Mouse (Mus musculus): ENCODE results near the gene Lag3. TPM values are rescaled to one million over a fixed set of nuclear protein-coding genes. Genes with fewer than 3 reads are reported as not detected.
A peak's percentile ranks its signal among the peaks of the same experiment; 100 is the strongest.

The Lag3 gene
- polyA plus RNA-seq, 1 experiment from 2014 or later, result 1.6 TPM

DNA sequence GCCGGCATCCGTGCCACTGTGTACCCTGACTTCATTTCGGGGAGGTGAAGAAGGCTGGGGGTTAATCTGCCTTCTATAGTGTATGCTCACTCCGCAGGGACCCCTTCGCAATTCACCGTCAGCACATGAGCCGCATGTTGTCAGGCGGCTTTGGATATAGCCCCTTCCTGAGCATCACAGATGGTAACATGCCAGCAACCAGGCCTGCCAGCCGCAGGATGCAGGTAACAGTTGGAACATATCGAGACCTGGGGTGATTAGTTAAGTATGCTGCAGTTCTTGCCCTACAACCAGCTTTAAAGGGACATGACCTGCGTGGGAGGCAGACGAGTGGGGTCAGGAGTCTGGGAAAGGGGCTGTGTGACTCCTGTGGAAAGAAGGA, 20.8 kb upstream of the Lag3 start:
- Histone ChIP-seq H3K36me3 (peaks cover 49% of the 10 kb centered on the region), H3K4me1 (peaks cover 35% of the 10 kb centered on the region), H3K27ac (peak overlapping the region; percentile 94), H3K9me3 (replicated peaks) (no peaks in the 10 kb centered on the region), H3K27me3 (ENCODE audit: low read depth, poor library complexity, severe bottlenecking) (no peaks in the 10 kb centered on the region), H3K4me3 (peak overlapping the region; percentile 84)
- DNase-seq (ENCODE audit: low spot score), result no peak
- WGBS, result 57% methylated on average over 12 of the region's 12 CpGs

DNA sequence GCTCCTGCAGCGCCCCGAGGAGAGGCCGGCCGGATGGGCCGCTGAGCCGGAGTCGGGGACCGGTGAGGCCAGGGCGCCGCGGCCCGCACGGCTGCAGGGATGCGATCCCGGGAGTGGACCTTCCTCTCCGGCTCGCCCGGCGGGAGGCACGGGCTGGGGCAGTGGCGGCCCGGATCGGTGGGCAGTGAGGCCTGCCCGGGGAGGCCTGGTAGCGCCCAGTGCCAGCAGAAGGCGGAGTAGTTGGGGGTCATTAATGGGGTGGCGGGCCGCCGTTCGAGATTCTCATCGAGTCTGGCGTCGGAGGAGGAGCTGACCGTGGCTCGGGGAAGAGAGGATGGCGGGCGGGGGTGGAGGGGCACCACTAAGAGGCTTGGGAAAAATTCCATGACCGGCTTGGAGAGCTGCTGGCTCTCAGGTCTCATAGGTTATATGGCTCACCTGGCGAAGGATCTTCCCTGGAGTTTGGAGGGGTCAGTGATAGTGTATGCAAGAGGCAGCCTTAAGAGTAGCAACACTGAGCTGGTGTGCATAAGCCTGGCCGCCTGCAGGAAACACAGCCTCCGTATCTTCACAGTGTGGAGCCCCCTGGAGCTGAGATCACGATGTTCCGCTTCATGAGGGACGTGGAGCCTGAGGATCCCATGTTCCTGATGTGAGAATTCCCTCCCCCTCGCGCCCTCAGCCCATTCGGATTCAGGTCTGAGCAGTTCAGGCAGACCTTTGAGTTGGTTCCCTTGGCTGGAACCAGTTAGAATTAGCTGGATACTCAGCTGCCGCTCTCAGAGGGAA, 20.2 kb upstream of the Lag3 start:
- Histone ChIP-seq H3K27me3 (ENCODE audit: low read depth, poor library complexity, severe bottlenecking) (no peaks in the 10 kb centered on the region), H3K4me1 (peaks cover 35% of the 10 kb centered on the region), H3K36me3 (peaks cover 44% of the 10 kb centered on the region), H3K27ac (peak overlapping the region; percentile 94), H3K9me3 (replicated peaks) (no peaks in the 10 kb centered on the region), H3K4me3 (peak overlapping the region; percentile 84)
- 1% methylated on average over 48 of the region's 48 CpGs for WGBS
- DNase-seq (ENCODE audit: low spot score), result no peak

DNA sequence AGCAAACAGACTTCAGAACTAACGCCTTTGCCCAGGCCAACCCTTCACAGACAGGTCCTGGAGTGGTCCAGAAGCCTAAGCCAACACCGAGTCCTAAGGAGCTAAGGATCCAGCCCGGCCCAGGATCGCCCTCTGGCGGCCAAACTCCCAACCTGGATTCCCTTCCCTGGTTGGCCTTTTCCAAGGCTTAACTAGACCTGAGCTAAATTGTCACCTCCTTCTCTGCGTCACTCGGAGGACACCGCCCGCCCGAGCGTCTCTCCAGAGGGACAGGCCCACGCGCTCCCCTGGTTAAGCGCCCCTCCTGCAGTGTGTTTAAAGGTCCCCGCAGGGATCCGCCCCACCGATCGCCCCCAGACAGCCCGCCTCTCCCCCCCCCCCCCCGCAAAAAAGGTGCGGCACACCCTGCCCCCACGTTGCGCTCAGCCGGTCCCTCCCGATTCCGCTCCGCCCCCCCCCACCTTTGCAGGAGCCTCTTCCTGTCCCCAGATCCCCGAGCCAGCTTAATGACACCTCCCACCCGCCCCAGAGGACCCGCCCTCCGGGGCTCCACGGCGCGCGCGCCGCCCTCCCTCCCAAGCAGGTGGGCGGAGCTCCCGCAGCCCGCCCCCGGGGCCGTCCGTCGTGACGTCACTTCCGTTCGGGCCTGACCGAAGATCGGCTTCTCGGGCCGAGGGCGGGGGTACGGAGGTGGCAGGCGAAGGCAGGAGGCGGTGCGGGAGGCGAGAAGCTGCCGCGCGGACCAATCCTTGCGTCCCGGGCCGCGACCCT, 19.4 kb upstream of the Lag3 start, which contains the start of gene Mlf2:
Mlf2 (plus strand) TSS at position 633 of the 771 bp plus-strand sequence.
- WGBS, result under 1% methylated on average over 57 of the region's 64 CpGs
- H3K4me1 ChIP-seq, result peaks cover 38% of the 10 kb centered on the region

DNA sequence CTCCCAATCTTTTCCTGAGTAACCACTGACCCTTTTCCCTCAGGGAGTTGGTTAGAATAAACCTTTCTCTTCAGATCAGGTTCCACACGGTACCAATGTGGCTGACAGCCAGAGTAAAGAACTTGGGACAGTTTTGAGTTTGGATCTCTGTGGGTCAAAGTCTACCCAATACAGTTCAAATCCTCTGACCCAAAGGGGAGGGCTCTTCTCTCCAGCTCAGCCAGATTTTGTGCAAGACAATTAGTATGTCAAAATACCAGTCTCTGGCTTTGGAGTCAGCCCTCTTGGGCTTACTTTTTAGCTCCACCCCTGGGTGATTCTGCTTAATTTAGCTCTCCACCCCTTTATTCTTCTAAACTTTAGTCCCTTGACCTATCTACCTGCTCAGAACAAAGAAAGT, 18.7 kb upstream of the Lag3 start:
- 57% methylated on average over 1 of the region's 1 CpGs for WGBS

More for the DNA sequence above, 19.4 kb upstream of the Lag3 start, which contains the start of gene Mlf2:
- H3K9me3 ChIP-seq (replicated peaks), result no peaks in the 10 kb centered on the region
- peak; percentile 100 for DNase-seq (ENCODE audit: low spot score)
- H3K36me3 ChIP-seq, result peaks cover 36% of the 10 kb centered on the region
- peak within 1 kb of the TSS; percentile 84 for H3K4me3 ChIP-seq
- H3K27me3 ChIP-seq (ENCODE audit: low read depth, poor library complexity, severe bottlenecking), result no peaks in the 10 kb centered on the region
- peak within 1 kb of the TSS; percentile 94 for H3K27ac ChIP-seq

DNA sequence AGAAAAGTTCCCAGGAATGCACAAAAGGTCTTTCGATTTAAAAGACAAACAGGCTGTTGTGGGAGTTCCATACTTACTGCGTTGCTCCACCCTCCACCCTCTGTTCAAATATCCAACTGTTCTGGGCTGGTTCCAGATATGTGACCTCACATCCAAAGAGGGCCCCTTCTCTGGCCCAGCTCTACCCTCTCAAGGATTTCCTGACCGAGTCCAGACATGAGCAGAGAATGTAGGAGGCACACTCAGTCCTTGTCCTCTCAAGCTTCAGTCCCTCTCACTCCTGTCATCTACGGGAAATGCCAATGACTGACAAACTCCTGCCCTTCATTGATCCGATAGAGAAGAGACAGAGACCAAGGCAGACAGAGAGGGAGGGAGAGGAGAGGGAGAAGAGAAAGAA, 14.4 kb upstream of the Lag3 start:
- no peaks in the 10 kb centered on the region for H3K27me3 ChIP-seq (ENCODE audit: low read depth, poor library complexity, severe bottlenecking)
- DNase-seq (ENCODE audit: low spot score), result no peak
- WGBS, result 63% methylated on average over 5 of the region's 5 CpGs
- no peaks in the 10 kb centered on the region for H3K9me3 ChIP-seq (replicated peaks)
- H3K4me1 ChIP-seq, result peaks cover 38% of the 10 kb centered on the region
- peak overlapping the region; percentile 64 for H3K27ac ChIP-seq
- no peak overlapping the region for H3K4me3 ChIP-seq
- H3K36me3 ChIP-seq, result no peaks in the 10 kb centered on the region

More for the DNA sequence above, 18.7 kb upstream of the Lag3 start:
- peaks cover 29% of the 10 kb centered on the region for H3K36me3 ChIP-seq
- H3K4me3 ChIP-seq, result peak overlapping the region; percentile 84
- peak overlapping the region; percentile 94 for H3K27ac ChIP-seq
- H3K9me3 ChIP-seq (replicated peaks), result no peaks in the 10 kb centered on the region
- peaks cover 45% of the 10 kb centered on the region for H3K4me1 ChIP-seq
- no peak for DNase-seq (ENCODE audit: low spot score)
- H3K27me3 ChIP-seq (ENCODE audit: low read depth, poor library complexity, severe bottlenecking), result no peaks in the 10 kb centered on the region

DNA sequence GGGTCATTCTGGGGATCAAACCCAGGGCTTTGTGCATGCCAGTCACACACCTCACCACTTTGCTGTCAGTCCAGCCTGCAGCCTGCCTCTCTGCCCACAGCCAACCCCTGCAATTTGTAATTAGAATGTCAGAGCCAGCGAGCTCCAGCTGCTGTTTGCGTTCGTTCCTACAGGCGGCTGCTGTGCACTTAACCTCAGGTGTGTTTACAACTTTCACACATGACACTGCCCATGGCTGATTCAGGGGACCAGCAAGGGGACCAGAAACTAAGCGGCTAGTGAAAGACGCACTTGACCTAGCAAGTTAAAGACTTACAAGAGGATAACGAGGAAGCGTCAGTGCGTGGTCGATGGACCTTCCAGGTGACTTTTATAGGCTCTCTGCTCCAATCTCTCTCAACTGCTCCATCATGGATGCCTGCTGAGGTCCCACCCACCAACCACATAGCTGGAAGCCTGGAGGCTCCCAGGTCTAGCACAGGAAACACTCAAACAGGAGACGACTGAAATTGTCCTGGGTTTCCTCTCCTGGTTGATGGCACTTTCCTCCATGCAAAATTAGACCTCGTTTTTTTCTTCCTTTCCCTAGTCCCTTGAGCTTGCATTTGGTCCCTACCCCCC, 13.8 kb upstream of the Lag3 start:
- no peaks in the 10 kb centered on the region for H3K27me3 ChIP-seq (ENCODE audit: low read depth, poor library complexity, severe bottlenecking)
- DNase-seq (ENCODE audit: low spot score), result no peak
- H3K4me1 ChIP-seq, result peaks cover 42% of the 10 kb centered on the region
- no peaks in the 10 kb centered on the region for H3K9me3 ChIP-seq (replicated peaks)
- WGBS, result 23% methylated on average over 12 of the region's 12 CpGs
- H3K4me3 ChIP-seq, result no peak overlapping the region
- no peaks in the 10 kb centered on the region for H3K36me3 ChIP-seq
- peak overlapping the region; percentile 64 for H3K27ac ChIP-seq

DNA sequence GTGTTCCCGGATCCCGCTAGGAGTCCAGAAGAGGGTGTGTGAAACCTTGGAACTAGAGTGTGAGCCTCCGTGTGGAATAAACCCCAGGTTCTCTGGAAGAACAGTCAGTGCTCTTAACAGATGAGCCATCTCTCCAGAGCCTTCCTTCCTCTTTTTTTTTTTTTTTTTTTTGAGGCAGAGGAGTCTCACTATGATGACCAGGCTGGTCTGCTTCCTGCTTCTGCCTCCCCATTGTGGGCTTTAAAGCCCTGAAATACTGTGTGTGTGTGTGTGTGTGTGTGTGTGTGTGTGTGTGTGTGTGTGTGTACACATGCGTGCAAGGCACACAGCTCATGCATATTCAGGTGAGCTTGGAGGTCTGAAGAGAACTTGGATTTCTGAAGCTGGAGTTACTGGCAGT, 10.0 kb upstream of the Lag3 start:
- no peak for DNase-seq (ENCODE audit: low spot score)
- 77% methylated on average over 4 of the region's 4 CpGs for WGBS

DNA sequence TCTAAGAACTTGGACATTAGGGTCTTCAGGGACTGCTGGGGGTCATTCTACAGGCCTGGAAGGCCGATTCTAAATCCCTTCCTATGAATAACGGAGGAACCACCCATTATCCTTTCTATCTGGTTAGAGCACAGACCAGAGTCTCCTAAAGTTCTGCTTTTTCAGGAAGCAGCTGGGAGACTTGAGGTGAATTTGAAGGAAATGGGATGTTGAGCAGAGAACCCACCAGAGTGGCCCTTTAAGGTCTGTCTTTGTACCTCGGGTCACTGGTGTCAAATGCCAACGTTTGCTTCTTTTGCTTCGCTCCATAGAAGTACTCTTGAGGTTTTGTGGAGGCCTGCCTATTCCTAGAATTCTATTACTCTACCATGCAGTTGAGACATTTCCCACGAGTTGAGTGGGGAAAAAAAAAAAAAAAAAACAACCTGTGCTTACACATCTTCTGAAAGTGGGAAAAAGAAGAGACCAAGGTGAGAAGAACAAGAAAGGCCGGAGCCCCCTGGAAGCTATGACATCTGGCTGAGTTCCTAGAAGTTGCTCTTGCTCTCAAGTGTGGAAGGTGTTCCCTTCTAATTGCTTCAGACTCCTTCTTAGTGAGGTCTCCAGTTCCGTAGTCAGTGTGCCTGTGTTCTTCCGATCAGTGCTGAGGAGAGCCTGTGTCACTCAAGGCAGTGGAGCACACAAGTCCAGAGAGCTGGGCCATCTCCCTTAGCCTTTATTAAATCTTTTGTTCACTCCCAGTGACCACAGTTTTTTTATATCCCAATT, 9.0 kb upstream of the Lag3 start:
- peak overlapping the region; percentile 100 for H3K27ac ChIP-seq
- no peak for DNase-seq (ENCODE audit: low spot score)
- H3K4me1 ChIP-seq, result peaks cover 69% of the 10 kb centered on the region
- H3K36me3 ChIP-seq, result no peaks in the 10 kb centered on the region
- no peaks in the 10 kb centered on the region for H3K27me3 ChIP-seq (ENCODE audit: low read depth, poor library complexity, severe bottlenecking)
- H3K9me3 ChIP-seq (replicated peaks), result no peaks in the 10 kb centered on the region
- WGBS, result 26% methylated on average over 9 of the region's 9 CpGs
- H3K4me3 ChIP-seq, result peak overlapping the region; percentile 97

More for the DNA sequence above, 10.0 kb upstream of the Lag3 start:
- Histone ChIP-seq H3K27me3 (ENCODE audit: low read depth, poor library complexity, severe bottlenecking) (no peaks in the 10 kb centered on the region), H3K4me1 (peaks cover 66% of the 10 kb centered on the region), H3K9me3 (replicated peaks) (no peaks in the 10 kb centered on the region), H3K4me3 (no peak overlapping the region), H3K27ac (peak overlapping the region; percentile 100), H3K36me3 (no peaks in the 10 kb centered on the region)

DNA sequence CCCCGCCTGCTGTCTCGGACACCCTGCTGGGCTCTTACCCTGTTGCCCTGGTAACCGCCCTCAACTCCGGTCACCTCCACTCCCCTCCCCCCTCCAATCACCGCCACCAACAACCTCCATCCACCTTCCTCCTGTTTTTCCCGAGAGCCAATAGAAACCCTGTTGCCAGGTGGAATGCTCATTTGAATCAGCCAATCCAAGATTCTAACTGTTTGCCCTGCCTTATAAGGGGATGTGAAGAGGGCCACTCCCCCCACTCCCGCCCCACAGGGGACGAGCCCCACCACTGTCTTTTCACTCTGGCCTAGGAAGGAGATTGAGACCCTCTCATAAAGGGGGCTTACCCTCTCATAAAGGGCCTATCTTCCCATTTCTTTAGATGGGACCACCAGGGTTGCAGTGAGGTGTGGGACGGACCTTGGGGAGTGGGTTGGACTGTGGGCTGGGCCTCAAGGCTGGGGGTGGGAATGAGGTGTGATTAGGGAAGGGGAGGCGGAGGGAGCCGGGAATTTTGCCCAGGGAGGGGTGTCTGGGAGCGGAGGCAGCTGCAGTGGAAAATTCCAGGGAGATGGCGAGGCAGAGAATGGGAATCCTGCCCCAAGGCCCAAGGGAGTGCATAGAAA, 8.3 kb upstream of the Lag3 start, which contains the start of gene Ptms:
Ptms (minus strand) TSS at position 409 of the 623 bp plus-strand sequence.
- peaks cover 4% of the 10 kb centered on the region for H3K36me3 ChIP-seq
- H3K9me3 ChIP-seq (replicated peaks), result no peaks in the 10 kb centered on the region
- peak; percentile 95 for DNase-seq (ENCODE audit: low spot score)
- H3K4me1 ChIP-seq, result peaks cover 71% of the 10 kb centered on the region
- H3K27me3 ChIP-seq (ENCODE audit: low read depth, poor library complexity, severe bottlenecking), result no peaks in the 10 kb centered on the region
- H3K4me3 ChIP-seq, result peak within 1 kb of the TSS; percentile 97
- peak within 1 kb of the TSS; percentile 100 for H3K27ac ChIP-seq
- WGBS, result under 1% methylated on average over 13 of the region's 13 CpGs

DNA sequence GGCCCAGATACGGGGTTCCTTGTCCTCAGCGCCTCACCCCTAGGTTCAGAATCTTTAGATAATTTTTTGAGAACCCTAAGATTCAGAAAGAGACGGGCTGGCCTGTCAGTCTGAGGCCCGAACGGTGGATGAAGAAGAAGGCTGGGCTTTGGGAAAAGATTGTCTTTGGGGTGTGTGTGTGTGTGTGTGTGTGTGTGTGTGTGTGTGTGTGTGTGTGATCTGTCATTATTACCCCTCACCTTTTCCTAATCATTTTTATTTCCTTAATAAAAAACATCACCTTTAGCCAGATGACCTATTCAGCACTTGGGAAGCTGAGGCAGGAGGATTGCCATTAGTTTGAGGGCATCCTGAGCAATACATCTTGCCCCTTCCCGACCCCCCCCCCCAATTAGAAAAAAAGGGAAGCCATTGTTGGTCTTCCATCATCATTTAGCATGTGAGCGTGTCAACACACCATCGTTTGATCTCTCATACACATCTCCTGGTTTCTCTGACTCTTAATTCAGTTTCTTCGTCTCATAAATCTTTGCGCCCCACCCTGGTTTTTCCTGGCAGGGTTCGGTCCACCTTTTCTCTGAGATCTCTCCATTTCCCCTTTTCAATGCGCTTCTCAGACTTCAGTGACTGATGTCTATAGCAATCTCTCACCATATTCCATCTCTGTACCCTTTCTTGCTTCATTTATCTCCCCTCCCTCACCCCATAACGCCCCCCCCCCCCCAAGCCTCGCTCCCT, 7.6 kb upstream of the Lag3 start:
- H3K4me3 ChIP-seq, result peak overlapping the region; percentile 97
- H3K4me1 ChIP-seq, result peaks cover 78% of the 10 kb centered on the region
- DNase-seq (ENCODE audit: low spot score), result no peak
- H3K27ac ChIP-seq, result peak overlapping the region; percentile 100
- WGBS, result 32% methylated on average over 14 of the region's 14 CpGs
- H3K36me3 ChIP-seq, result peaks cover 11% of the 10 kb centered on the region
- H3K9me3 ChIP-seq (replicated peaks), result no peaks in the 10 kb centered on the region
- H3K27me3 ChIP-seq (ENCODE audit: low read depth, poor library complexity, severe bottlenecking), result 0 out of 2 replicates have a peak, but pooled peaks cover 3% of the 10 kb centered on the region

DNA sequence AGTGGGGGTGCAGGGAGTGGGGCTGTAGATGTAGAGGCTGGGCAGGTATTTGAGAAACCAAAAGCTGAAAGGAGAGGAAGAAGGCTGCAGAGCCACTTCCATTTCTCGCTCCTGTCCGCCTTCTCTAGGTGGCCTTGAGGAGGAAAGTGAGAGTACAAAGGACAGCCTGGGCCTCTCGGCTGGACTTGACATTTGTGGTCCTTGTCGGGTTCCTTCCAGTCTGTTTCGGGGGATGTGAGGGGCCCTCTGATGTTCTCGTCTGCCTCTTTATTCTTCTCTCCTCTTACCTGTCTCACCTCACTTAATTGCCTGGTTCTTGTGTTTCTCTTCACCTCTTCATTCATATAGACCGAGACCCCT, 6.8 kb upstream of the Lag3 start:
- DNase-seq (ENCODE audit: low spot score), result no peak
- no peaks in the 10 kb centered on the region for H3K9me3 ChIP-seq (replicated peaks)
- peak overlapping the region; percentile 97 for H3K4me3 ChIP-seq
- peak overlapping the region; percentile 100 for H3K27ac ChIP-seq
- H3K36me3 ChIP-seq, result peaks cover 19% of the 10 kb centered on the region
- 8% methylated on average over 7 of the region's 7 CpGs for WGBS
- peaks cover 10% of the 10 kb centered on the region; the same call in 1 of the 2 replicates for H3K27me3 ChIP-seq (ENCODE audit: low read depth, poor library complexity, severe bottlenecking)
- peaks cover 86% of the 10 kb centered on the region for H3K4me1 ChIP-seq
